Mouse (Mus musculus): Measurements from ENCODE around the gene Gpsm3.

Gpsm3 gene

GRCm38 (mm10) chr17:34603375-34604060 lies 13.9 kb downstream of the Gpsm3 start, which contains the start of gene Rnf5:
Gene Rnf5 (minus strand): TSS chr17:34603690.
- DNase-seq (ENCODE audit: low spot score in 2 of 2): peak; percentile 99

GRCm38 (mm10) chr17:34604061-34604508 lies 14.5 kb downstream of the Gpsm3 start, which contains the start of gene Agpat1:
Gene Agpat1 (plus strand): TSS chr17:34604262.
- DNase-seq (ENCODE audit: low spot score in 2 of 2): peak; percentile 96 to 98

- no peak for DNase-seq (ENCODE audit: low spot score in 2 of 2)
Measured at GRCm38 (mm10) chr17:34604511-34605237, 15.1 kb downstream of the Gpsm3 start.

GRCm38 (mm10) chr17:34605609-34606008 lies 16.0 kb downstream of the Gpsm3 start:
- DNase-seq (ENCODE audit: low spot score in 2 of 2): peak; percentile 93 to 94

- DNase-seq (ENCODE audit: low spot score in 2 of 2): no peak
Measured at GRCm38 (mm10) chr17:34606186-34607039, 16.8 kb downstream of the Gpsm3 start.

GRCm38 (mm10) chr17:34607997-34608396 lies 18.4 kb downstream of the Gpsm3 start:
- DNase-seq (ENCODE audit: low spot score in 2 of 2): no peak

- no peak for DNase-seq (ENCODE audit: low spot score in 2 of 2)
Measured at GRCm38 (mm10) chr17:34611050-34611449, 21.4 kb downstream of the Gpsm3 start.

- no peak for DNase-seq (ENCODE audit: low spot score in 2 of 2)
Measured at GRCm38 (mm10) chr17:34613054-34613645, 23.5 kb downstream of the Gpsm3 start.

GRCm38 (mm10) chr17:34613830-34614229 lies 24.2 kb downstream of the Gpsm3 start:
- no peak for DNase-seq (ENCODE audit: low spot score in 2 of 2)

GRCm38 (mm10) chr17:34615871-34616270 lies 26.3 kb downstream of the Gpsm3 start, which contains the start of gene Egfl8:
Gene Egfl8 (minus strand): TSS chr17:34615971.
- DNase-seq (ENCODE audit: low spot score in 2 of 2): no peak

- no peak for DNase-seq (ENCODE audit: low spot score in 2 of 2)
Measured at GRCm38 (mm10) chr17:34618999-34619398, 29.4 kb downstream of the Gpsm3 start.

GRCm38 (mm10) chr17:34621006-34621405 lies 31.4 kb downstream of the Gpsm3 start:
- no peak for DNase-seq (ENCODE audit: low spot score in 2 of 2)

- DNase-seq (ENCODE audit: low spot score in 2 of 2): no peak
Measured at GRCm38 (mm10) chr17:34623161-34623560, 33.6 kb downstream of the Gpsm3 start.

GRCm38 (mm10) chr17:34624981-34625380 lies 35.4 kb downstream of the Gpsm3 start:
- no peak for DNase-seq (ENCODE audit: low spot score in 2 of 2)

- no peak for DNase-seq (ENCODE audit: low spot score in 2 of 2)
Measured at GRCm38 (mm10) chr17:34626062-34626772, 36.6 kb downstream of the Gpsm3 start.

- no peak for DNase-seq (ENCODE audit: low spot score in 2 of 2)
Measured at GRCm38 (mm10) chr17:34626773-34627092, 37.1 kb downstream of the Gpsm3 start.

GRCm38 (mm10) chr17:34627093-34627942 lies 37.7 kb downstream of the Gpsm3 start:
- peak; percentile 78 to 83 for DNase-seq (ENCODE audit: low spot score in 2 of 2)

GRCm38 (mm10) chr17:34627943-34628643 lies 38.5 kb downstream of the Gpsm3 start, which contains the start of gene Ppt2:
Gene Ppt2 (minus strand): TSS chr17:34628510.
- DNase-seq (ENCODE audit: low spot score in 2 of 2): no peak

- DNase-seq (ENCODE audit: low spot score in 2 of 2): no peak
Measured at GRCm38 (mm10) chr17:34628644-34628967, 39.0 kb downstream of the Gpsm3 start.

Data from frontal cortex, postnatal 14 days (tissue).